In genomic region chr15:83052341-83053104, GRCm38 (mm10) we compare ENCODE assay signal across 20 mouse cellular contexts. TPM values are rescaled to one million over a fixed set of nuclear protein-coding genes. Genes with fewer than 3 reads are reported as not detected.
DNase-seq lines count a peak whose midpoint lies in the region; ATAC-seq lines count a peak whose summit lies in the region.
"Had no signal": no experiment of that assay in that cellular context is flagged by ENCODE, and none has a peak within 500 bp of the region (broad histone marks: within the 10 kb centered on the region; RNA-seq: fewer than 3 reads in every experiment).

No protein-coding gene starts in this region.

- H3K27ac ChIP-seq in midbrain, embryonic 10.5 days (replicated peaks): 0 out of 2 replicates have a peak overlapping the region, but pooled peaks have one; percentile 46
- no peak overlapping the region for H3K27ac ChIP-seq in midbrain, embryonic 14.5 days (replicated peaks; ENCODE audit: low read depth, low read length)
- peak overlapping the region; percentile 37; the same call in 1 of the 2 replicates for H3K27ac ChIP-seq in neural tube, embryonic 15.5 days (replicated peaks)
- H3K27ac ChIP-seq: forebrain, embryonic 12.5 days; heart, adult 2 months; hindbrain, embryonic 15.5 days had no signal

- H3K4me3 ChIP-seq in midbrain, embryonic 10.5 days: no peak overlapping the region
- H3K4me3 ChIP-seq in midbrain, embryonic 14.5 days (replicated peaks; ENCODE audit: low read depth, low read length): no peak overlapping the region
- no peak overlapping the region for H3K4me3 ChIP-seq in neural tube, embryonic 15.5 days (replicated peaks)
- H3K4me3 ChIP-seq: forebrain, embryonic 12.5 days; heart, adult 2 months; heart, embryonic 12.5 days; hindbrain, embryonic 15.5 days had no signal

- peaks cover 3% of the 10 kb centered on the region; the same call in 1 of the 2 replicates for H3K9me3 ChIP-seq in midbrain, embryonic 10.5 days (replicated peaks)
- H3K9me3 ChIP-seq in midbrain, embryonic 14.5 days (ENCODE audit: control insufficient read depth, low read length): no peaks in the 10 kb centered on the region
- H3K9me3 ChIP-seq in neural tube, embryonic 15.5 days (replicated peaks): no peaks in the 10 kb centered on the region
- H3K9me3 ChIP-seq: forebrain, embryonic 12.5 days; heart, embryonic 12.5 days; hindbrain, embryonic 15.5 days had no signal

- H3K27me3 ChIP-seq in midbrain, embryonic 10.5 days (ENCODE audit: low read depth, poor library complexity, severe bottlenecking): peaks cover 30% of the 10 kb centered on the region
- no peaks in the 10 kb centered on the region for H3K27me3 ChIP-seq in midbrain, embryonic 14.5 days (ENCODE audit: control insufficient read depth, insufficient read depth, low read length)
- H3K27me3 ChIP-seq in neural tube, embryonic 15.5 days (replicated peaks): no peaks in the 10 kb centered on the region
- H3K27me3 ChIP-seq: CH12.LX; hindbrain, embryonic 15.5 days had no signal

- H3K4me1 ChIP-seq in midbrain, embryonic 10.5 days: peaks cover 49% of the 10 kb centered on the region
- H3K4me1 ChIP-seq in midbrain, embryonic 14.5 days (ENCODE audit: control insufficient read depth, insufficient read depth, low read length): peaks cover 23% of the 10 kb centered on the region
- peaks cover 49% of the 10 kb centered on the region for H3K4me1 ChIP-seq in neural tube, embryonic 15.5 days

- no peak for DNase-seq in midbrain, embryonic 10.5 days (ENCODE audit: low spot score)
- DNase-seq in midbrain, embryonic 14.5 days: no peak
- no peak for DNase-seq in neural tube, embryonic 10.5 days (ENCODE audit: extremely low spot score, low spot score)
- DNase-seq in fat pad, adult 2 months (ENCODE audit: extremely low read depth, low read depth, low spot score): peak; percentile 81
- DNase-seq in retina, embryonic 14.5 days (ENCODE audit: low spot score): no peak
- DNase-seq: adrenal gland, postnatal 14 days; cerebellum, adult 18-20 months; cerebellum, adult 9-11 months; cerebellum, postnatal 36 days; gastrocnemius, postnatal 10 days; heart, adult 2 months; heart, postnatal 36 days had no signal

- WGBS in midbrain, embryonic 10.5 days: 71% methylated on average over 6 of the region's 6 CpGs
- 47% methylated on average over 6 of the region's 6 CpGs for WGBS in midbrain, embryonic 14.5 days
- whole genome bisulfite sequencing in neural tube, embryonic 15.5 days: 65% methylated on average over 6 of the region's 6 CpGs

- no peak overlapping the region for H3K4me2 ChIP-seq in midbrain, embryonic 14.5 days (ENCODE audit: low read length)
- H3K4me2 ChIP-seq in neural tube, embryonic 15.5 days: no peak overlapping the region
- H3K4me2 ChIP-seq: forebrain, embryonic 12.5 days; heart, embryonic 12.5 days; hindbrain, embryonic 15.5 days had no signal

- H3K36me3 ChIP-seq in midbrain, embryonic 10.5 days: no peaks in the 10 kb centered on the region
- no peaks in the 10 kb centered on the region for H3K36me3 ChIP-seq in midbrain, embryonic 14.5 days (ENCODE audit: control insufficient read depth, insufficient read depth, low read length)
- no peaks in the 10 kb centered on the region for H3K36me3 ChIP-seq in neural tube, embryonic 15.5 days
- H3K36me3 ChIP-seq: forebrain, embryonic 12.5 days; heart, embryonic 12.5 days; hindbrain, embryonic 15.5 days had no signal

- no peak overlapping the region for H3K9ac ChIP-seq in midbrain, embryonic 14.5 days (replicated peaks; ENCODE audit: low read length)
- no peak overlapping the region; the same call in 1 of the 2 replicates for H3K9ac ChIP-seq in neural tube, embryonic 15.5 days (replicated peaks)
- H3K9ac ChIP-seq: forebrain, embryonic 12.5 days; heart, embryonic 12.5 days; hindbrain, embryonic 15.5 days had no signal

- no peak for ATAC-seq in midbrain, embryonic 14.5 days (ENCODE audit: low FRiP score, low TSS enrichment)
- ATAC-seq in neural tube, embryonic 15.5 days (ENCODE audit: low FRiP score): no peak
- ATAC-seq: activated CD4-positive, CD25-positive, alpha-beta regulatory T cell, adult 4 months; forebrain, embryonic 16.5 days; Patski had no signal

RNA-seq across cellular contexts. Expression of gene Nfam1, which starts 19.4 kb away (rescaled TPM):
- polyA plus RNA-seq in midbrain, embryonic 10.5 days (2016; fragmentation: Nextera tagmentation; extraction: Ambion mirVana): 4.3 and 4.6 TPM in 2 replicates
- polyA plus RNA-seq in midbrain, embryonic 14.5 days (2014; fragmentation: Nextera tagmentation; extraction: Ambion mirVana): 1.2 and 2.9 TPM in 2 replicates
- 1.7 and 2.5 TPM in 2 replicates for polyA plus RNA-seq in neural tube, embryonic 15.5 days (2015; fragmentation: Nextera tagmentation; extraction: Ambion mirVana)
- polyA plus RNA-seq: Patski had no signal

RNA-seq across cellular contexts. Expression of gene Serhl, which starts 36.8 kb away (rescaled TPM):
- 54.2 and 56.0 TPM in 2 replicates for polyA plus RNA-seq in midbrain, embryonic 10.5 days (2016; fragmentation: Nextera tagmentation; extraction: Ambion mirVana)
- 23.1 and 24.7 TPM in 2 replicates for polyA plus RNA-seq in midbrain, embryonic 14.5 days (2014; fragmentation: Nextera tagmentation; extraction: Ambion mirVana)
- 30.9 and 42.9 TPM in 2 replicates for polyA plus RNA-seq in neural tube, embryonic 15.5 days (2015; fragmentation: Nextera tagmentation; extraction: Ambion mirVana)
